Mouse (Mus musculus) left cerebral cortex, postnatal 36 days (tissue): ENCODE results near the gene Rbbp4. TPM values are rescaled to one million over a fixed set of nuclear protein-coding genes. Genes with fewer than 3 reads are reported as not detected.

Source experiments
- DNase-seq, 2 experiments: peaks; one replicate each; pipeline ENCODE4 v3.0.0; 2021 to 2022; ENCODE audit warnings: low spot score in 2 of 2, mixed read lengths in 1 of 2
- intact Hi-C: fragments of 180-260 bp; cut with DNase I; formaldehyde crosslinking; loops from one replicate; pipeline ENCODE4 v1.15.1; 2025
- total RNA-seq, 2 experiments: library from RNA; stranded (reverse); gene quantifications; 2 replicates each; pipeline ENCODE4 v1.2.3; 2021

Gene Rbbp4
- total RNA-seq, 2 experiments from 2014 or later: 115 to 123 TPM

GRCm38 (mm10) chr4:129303401-129303800 is 31.8 kb downstream of the Rbbp4 start:
- no peak for DNase-seq

DNA sequence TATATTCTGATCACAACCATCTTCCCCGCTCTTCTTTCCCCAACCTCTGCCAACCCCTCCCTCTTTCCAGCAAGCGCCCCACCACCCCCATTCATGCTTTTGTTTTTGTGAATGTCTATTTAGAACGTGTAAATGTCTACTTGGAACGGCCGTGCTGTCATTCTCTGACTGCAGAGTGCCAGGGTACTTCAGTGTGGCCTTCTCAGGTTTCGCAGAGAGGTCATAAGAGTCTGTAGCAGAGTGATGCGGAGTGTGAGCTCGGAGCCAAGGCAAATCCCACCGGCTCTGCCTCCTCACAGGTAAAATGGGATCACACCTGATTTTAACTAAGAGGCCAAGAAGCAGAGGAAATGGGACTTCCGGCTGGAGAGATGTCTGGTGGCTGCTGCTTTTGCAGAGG is 36.0 kb downstream of the Rbbp4 start:
- no peak for DNase-seq
- intact Hi-C loops: no loop called here

More at GRCm38 (mm10) chr4:129303401-129303800, 31.8 kb downstream of the Rbbp4 start:
- intact Hi-C loops: no loop called here

GRCm38 (mm10) chr4:129297724-129298123 is 37.4 kb downstream of the Rbbp4 start:
- intact Hi-C loops: no loop called here

GRCm38 (mm10) chr4:129296066-129296465 is 39.1 kb downstream of the Rbbp4 start:
- no peak for DNase-seq
- intact Hi-C loops: no loop called here

More at GRCm38 (mm10) chr4:129297724-129298123, 37.4 kb downstream of the Rbbp4 start:
- peak; percentile 41 to 49 for DNase-seq

- intact Hi-C loops: no loop called here
- no peak for DNase-seq
Observed at GRCm38 (mm10) chr4:129295188-129295587, 40.0 kb downstream of the Rbbp4 start.

GRCm38 (mm10) chr4:129293702-129294101 is 41.5 kb downstream of the Rbbp4 start:
- intact Hi-C loops: no loop called here

DNA sequence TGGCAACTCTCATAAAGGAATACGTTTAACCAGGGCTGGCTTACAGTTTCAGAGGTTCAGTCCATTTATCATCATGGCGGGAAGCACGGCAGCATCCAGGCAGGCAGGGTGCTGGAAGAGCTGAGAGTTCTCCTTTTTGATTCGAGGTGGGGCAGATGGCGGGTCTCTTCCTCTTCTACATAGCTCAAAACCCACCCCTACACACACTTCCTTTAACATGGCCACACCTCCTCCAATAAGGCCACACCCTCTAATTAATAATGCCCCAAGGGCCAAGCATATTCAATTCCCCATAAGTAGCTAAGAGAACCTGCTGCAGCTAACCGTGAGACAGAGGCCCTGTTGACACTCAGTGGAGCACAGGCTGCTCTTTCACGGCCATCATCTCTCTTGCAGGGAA is 42.3 kb downstream of the Rbbp4 start:
- no peak for DNase-seq

More at GRCm38 (mm10) chr4:129293702-129294101, 41.5 kb downstream of the Rbbp4 start:
- no peak for DNase-seq

GRCm38 (mm10) chr4:129289671-129290070 is 45.5 kb downstream of the Rbbp4 start:
- no peak for DNase-seq
- intact Hi-C loops: no loop called here

More for the DNA sequence above, 42.3 kb downstream of the Rbbp4 start:
- intact Hi-C loops: no loop called here

GRCm38 (mm10) chr4:129288067-129288466 is 47.1 kb downstream of the Rbbp4 start:
- intact Hi-C loops: no loop called here

DNA sequence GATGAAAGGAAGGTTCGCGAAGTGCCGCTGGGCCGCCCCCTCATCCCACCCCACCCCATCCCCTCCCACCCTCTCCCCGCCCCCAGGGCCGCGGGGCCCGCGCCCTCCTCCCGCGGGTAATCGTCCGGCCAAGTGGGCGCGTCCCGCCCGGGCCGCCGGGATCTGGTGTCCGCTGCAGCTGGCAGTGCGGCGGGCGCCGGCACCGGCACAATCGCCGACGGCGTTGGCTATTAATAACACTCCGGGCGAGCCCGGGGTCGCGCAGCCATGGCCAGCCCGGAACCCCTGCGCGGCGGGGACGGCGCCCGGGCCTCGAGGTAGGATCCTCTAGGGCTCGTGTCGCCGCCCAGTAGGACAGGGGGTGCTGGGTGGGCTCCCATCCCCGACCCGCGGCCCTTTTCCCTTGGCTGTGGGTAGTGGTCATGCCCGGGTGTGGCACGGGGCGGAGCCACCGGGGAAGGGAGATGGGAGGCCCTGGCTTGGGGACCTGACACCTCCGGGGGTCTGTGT is 47.6 kb downstream of the Rbbp4 start, which contains the start of gene Sync:
Gene Sync (plus strand): TSS at position 146 of the 510 bp plus-strand sequence.
- no peak for DNase-seq
- intact Hi-C loops: no loop called here

More at GRCm38 (mm10) chr4:129288067-129288466, 47.1 kb downstream of the Rbbp4 start:
- no peak for DNase-seq

DNA sequence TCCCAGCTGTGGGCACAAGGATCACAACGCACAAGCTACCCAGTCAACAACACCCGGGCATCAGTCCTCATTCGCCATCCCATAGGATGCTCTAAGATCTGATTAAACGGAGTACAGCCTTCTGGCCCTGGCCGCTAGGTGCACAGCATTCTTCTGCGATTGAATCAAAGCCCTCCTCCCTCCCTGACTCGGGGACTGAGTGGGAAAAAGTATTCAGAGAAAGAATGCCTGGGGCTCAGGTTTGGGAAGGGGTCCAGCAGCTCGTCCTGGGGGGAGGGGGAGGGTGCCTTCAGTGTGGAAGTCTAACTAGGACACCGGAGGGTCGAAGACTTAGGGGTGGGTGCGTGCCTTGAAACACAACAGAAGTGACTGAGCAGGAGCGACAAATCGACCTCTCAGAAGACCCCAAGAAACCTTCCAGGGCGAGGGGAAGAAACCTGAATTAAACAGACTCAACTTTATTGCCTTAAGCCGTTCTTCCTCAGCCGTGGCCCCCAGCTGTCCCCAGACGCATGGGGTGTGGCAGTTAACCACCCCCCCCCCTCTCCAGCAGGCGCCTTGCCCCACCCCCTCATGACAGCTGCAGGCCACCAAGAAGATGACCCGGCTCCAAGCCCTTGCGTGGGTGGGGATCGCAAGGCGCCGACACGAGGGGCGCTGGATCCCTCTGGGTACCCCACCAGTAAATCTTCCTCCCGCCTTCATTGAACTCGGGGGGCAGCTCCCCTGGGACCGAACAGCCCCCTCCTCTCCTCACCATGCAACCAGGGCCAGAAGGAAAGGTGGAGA is 48.3 kb downstream of the Rbbp4 start:
- intact Hi-C loops: no loop called here
- DNase-seq: no peak

DNA sequence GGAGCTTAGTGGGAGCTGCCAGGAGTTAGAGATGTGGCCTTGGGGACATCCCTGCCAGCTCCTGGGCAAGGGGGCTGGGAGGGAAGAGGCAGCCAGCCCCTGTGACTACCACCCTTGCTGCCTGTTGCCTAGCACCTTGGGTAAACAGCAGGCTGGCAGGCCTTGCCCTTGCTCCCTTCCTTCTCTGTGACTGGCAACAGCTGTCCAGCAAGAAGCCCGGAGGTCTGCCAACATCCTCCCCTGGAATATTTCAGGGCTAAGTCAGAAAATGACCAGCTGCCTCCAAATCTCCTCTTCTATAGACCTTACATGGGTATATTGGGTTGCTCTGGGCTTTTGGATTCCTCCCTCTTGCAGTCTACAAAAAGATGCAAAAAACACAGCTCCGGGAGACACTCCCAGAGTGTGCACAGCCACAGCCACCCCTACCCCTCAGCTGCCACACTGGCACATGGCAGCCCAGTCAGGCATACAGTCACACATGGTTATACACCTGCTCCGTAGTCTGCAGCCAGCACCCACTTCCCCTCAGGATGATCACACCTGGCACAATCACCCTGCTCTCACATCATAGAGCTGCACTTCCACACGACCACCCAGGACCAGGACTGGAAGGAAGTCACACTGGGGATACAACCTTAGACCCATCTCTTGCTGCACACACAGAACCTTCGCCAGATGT is 49.0 kb downstream of the Rbbp4 start:
- intact Hi-C loops: no loop called here
- DNase-seq: no peak

- no peak for DNase-seq
- intact Hi-C loops: no loop called here
Observed at GRCm38 (mm10) chr4:129284685-129285084, 50.5 kb downstream of the Rbbp4 start.

DNA sequence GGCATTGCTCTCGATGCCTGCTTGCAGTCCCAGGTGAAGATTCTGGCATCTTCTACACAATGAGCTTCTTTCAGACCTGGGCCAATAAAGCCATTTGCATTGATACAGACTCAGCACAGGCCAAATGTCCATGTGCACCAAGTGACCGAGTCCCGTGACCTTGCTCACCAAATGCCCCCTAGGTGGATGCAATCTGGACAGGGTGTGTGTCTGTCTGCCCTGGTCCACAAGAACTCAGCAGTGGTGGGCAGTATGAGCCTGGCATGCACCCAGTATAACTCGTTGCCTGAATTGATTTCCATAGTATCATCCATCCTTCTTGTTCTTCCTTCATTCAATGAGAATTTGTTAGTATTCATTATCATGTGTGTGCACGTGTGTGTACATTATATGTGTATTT is 51.9 kb downstream of the Rbbp4 start:
- no peak for DNase-seq
- intact Hi-C loops: no loop called here

GRCm38 (mm10) chr4:129282786-129283185 is 52.4 kb downstream of the Rbbp4 start:
- intact Hi-C loops: no loop called here
- DNase-seq: no peak

GRCm38 (mm10) chr4:129276453-129276865 is 58.7 kb downstream of the Rbbp4 start:
- peak; percentile 90 to 93 for DNase-seq
- intact Hi-C loops: loop anchor here (2.0 to 5.0 kb wide), 3 partner anchors 39 to 129 kb away; no protein-coding TSS in a partner anchor

- DNase-seq: peak in 1 of 2 experiments; percentile 57
- intact Hi-C loops: no loop called here
Observed at GRCm38 (mm10) chr4:129272756-129273046, 62.5 kb downstream of the Rbbp4 start.

DNA sequence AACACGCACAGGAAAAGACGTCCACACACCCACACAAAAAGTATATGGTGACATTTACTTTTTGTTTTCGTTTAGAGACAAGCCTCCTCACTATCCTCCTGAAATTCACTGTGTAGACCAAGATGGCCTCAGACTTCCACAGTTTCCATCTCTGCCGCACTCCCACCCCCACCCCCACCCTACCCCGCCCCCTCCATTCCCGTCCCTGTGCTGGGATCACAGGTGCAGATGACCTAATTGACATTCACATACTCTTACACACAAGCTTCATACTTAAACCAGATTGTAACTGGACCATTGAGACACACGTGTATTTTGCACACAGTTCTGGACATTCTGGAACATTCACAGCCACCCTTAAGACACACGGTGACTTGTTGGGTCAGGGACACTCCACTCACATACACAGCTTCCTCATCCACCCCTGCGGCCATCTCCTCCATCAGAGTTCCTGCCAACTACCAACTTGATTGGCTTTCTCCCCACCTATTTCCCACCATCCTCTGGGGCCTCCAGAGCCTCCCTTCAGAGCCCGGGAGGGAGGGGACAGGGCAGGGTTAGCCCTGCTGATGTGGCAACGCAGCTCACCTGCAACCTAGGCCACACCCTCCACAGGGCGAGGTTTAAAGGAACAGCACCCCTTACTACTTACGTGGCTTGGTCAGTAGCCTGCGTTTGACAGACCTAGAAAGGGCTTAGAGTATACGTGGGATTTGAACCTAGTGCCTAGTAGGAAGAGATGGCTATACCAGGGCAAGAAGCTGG is 63.0 kb downstream of the Rbbp4 start:
- no peak for DNase-seq
- intact Hi-C loops: no loop called here

- DNase-seq: no peak
- intact Hi-C loops: no loop called here
Observed at GRCm38 (mm10) chr4:129268698-129269097, 66.5 kb downstream of the Rbbp4 start.

DNA sequence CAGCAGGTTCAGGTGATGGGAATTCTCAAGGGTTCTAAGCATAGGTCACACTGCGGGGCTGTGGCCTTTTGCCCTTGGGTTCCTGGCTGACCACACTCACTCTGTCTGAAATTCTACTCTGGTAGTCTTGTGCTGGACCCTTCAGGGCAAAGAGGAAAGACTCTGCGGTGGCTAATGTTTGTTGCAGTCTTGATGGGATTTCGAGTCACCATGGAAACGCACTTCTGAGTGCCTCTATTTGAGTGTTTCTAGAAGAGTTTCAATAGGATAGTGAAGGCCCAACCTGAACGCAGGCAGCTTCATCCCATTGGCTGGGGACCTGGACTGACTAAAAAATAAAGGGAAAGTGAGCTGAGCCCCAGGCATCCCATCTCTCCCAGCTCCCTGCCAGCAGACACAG is 68.3 kb downstream of the Rbbp4 start:
- no peak for DNase-seq
- intact Hi-C loops: no loop called here
